Mouse (Mus musculus): ENCODE data around the gene Map3k11.
A peak's percentile ranks its signal among the peaks of the same experiment; 100 is the strongest.
"Not testable (repeated sequence)": the region's sequence is repeated elsewhere in the genome, so short reads cannot be mapped to it uniquely, and the experiment has no call there.

Map3k11 gene

GRCm38 (mm10) chr19:5668372-5668771 lies 20.2 kb upstream of the Map3k11 start:
- DNase-seq = no peak

- peak; percentile 25 for DNase-seq
Measured at GRCm38 (mm10) chr19:5680432-5680831, 8.1 kb upstream of the Map3k11 start.

GRCm38 (mm10) chr19:5684236-5684635 lies 4.3 kb upstream of the Map3k11 start:
- no peak for DNase-seq

GRCm38 (mm10) chr19:5684985-5685384 lies 3.6 kb upstream of the Map3k11 start:
- no peak for DNase-seq

GRCm38 (mm10) chr19:5685431-5685830 lies 3.1 kb upstream of the Map3k11 start:
- no peak for DNase-seq

GRCm38 (mm10) chr19:5685861-5686260 lies 2.7 kb upstream of the Map3k11 start:
- no peak for DNase-seq

- no peak for DNase-seq
Measured at GRCm38 (mm10) chr19:5686437-5686836, 2.1 kb upstream of the Map3k11 start.

- not testable (repeated sequence) for DNase-seq
Measured at GRCm38 (mm10) chr19:5686954-5687353, 1.6 kb upstream of the Map3k11 start.

- no peak for DNase-seq
Measured at GRCm38 (mm10) chr19:5687738-5688137, 804 bp upstream of the Map3k11 start.

GRCm38 (mm10) chr19:5689088-5689428 lies 516 bp downstream of the Map3k11 start:
- no peak for DNase-seq

GRCm38 (mm10) chr19:5689565-5690342 lies 1.2 kb downstream of the Map3k11 start:
- peak; percentile 92 for DNase-seq

- DNase-seq = no peak
Measured at GRCm38 (mm10) chr19:5690343-5690735, 1.8 kb downstream of the Map3k11 start.

- DNase-seq = no peak
Measured at GRCm38 (mm10) chr19:5691601-5692000, 3.1 kb downstream of the Map3k11 start.

- peak; percentile 62 for DNase-seq
Measured at GRCm38 (mm10) chr19:5692086-5692912, 3.8 kb downstream of the Map3k11 start.

- peak; percentile 37 for DNase-seq
Measured at GRCm38 (mm10) chr19:5692913-5693396, 4.4 kb downstream of the Map3k11 start.

- no peak for DNase-seq
Measured at GRCm38 (mm10) chr19:5693801-5694200, 5.3 kb downstream of the Map3k11 start.

GRCm38 (mm10) chr19:5695849-5696462 lies 7.4 kb downstream of the Map3k11 start:
- no peak for DNase-seq

- no peak for DNase-seq
Measured at GRCm38 (mm10) chr19:5704163-5704800, 15.7 kb downstream of the Map3k11 start, which contains the start of gene Kcnk7. Kcnk7 (plus strand) TSS chr19:5704367.

GRCm38 (mm10) chr19:5704801-5705571 lies 16.4 kb downstream of the Map3k11 start:
- no peak for DNase-seq

- no peak for DNase-seq
Measured at GRCm38 (mm10) chr19:5710068-5710467, 21.5 kb downstream of the Map3k11 start.

GRCm38 (mm10) chr19:5710581-5710980 lies 22.0 kb downstream of the Map3k11 start:
- DNase-seq = no peak

- peak; percentile 82 for DNase-seq
Measured at GRCm38 (mm10) chr19:5711218-5711617, 22.7 kb downstream of the Map3k11 start.

Measured in kidney, adult 18-20 months (tissue).